Mouse (Mus musculus): ENCODE data around the gene Thra. TPM values are rescaled to one million over a fixed set of nuclear protein-coding genes. Genes with fewer than 3 reads are reported as not detected.

Thra gene
- polyA plus RNA-seq, 1 experiment from 2014 or later = 63.8 TPM

DNA sequence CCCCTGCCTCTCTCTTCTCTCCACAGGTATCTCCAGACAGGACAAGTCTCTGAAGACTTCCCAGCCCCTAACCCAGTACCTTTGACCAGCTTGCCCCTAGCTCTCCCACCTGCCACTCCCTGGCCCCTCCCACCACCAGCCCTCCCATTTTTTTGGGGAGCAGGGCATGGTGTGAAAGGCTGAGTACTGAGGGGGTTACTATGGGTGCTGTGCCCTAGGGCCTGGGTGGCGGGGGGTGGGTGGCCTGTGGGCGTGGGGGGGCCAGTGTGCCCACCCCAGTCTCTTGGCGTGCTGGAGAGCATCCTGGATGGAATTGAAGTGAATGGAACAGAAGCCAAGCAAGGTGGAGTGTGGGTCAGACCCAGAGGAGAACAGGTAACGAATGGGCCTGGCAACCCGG, 12.8 kb downstream of the Thra start:
- Histone ChIP-seq H3K27ac (ENCODE audit: low read depth) (no peak overlapping the region), H3K4me1 (replicated peaks; ENCODE audit: control insufficient read depth, insufficient read depth, low read length) (peaks cover 71% of the 10 kb centered on the region)
- 94% methylated on average over 5 of the region's 5 CpGs for WGBS

DNA sequence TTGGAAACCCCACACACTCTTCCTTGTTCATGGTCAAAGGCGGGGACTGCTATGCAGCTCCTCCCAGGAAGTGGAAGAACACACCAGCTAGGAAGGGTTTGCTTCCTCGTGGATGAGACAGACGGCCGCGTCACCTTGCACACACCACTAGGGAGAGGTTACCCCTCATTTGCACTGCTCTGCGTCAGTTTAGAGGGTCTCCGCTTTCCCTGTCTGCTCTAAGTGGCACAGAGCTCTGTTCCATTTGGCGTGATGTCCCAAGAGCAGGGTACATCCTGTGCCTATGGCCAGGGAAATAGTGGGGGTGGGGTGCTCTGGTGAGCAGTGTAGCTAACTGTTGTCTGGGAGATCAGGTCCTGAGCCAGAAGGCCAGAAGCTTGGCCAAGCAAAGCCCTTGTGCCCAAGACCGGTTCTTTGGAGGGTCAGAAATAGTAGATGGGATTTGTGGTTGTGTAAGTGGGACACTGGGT, 13.7 kb downstream of the Thra start:
- Histone ChIP-seq H3K9ac (ENCODE audit: low read length) (no peak overlapping the region), H3K36me3 (ENCODE audit: control insufficient read depth, insufficient read depth, low read length) (peaks cover 44% of the 10 kb centered on the region), H3K4me1 (replicated peaks; ENCODE audit: control insufficient read depth, insufficient read depth, low read length) (peaks cover 62% of the 10 kb centered on the region), H3K27ac (ENCODE audit: low read depth) (peak overlapping the region; percentile 54; the same call in 1 of the 2 replicates), H3K4me3 (ENCODE audit: low read depth, low read length) (no peak overlapping the region), H3K27me3 (replicated peaks; ENCODE audit: control insufficient read depth, insufficient read depth, low read length) (no peaks in the 10 kb centered on the region), H3K9me3 (ENCODE audit: control insufficient read depth, low read length) (no peaks in the 10 kb centered on the region), H3K4me2 (ENCODE audit: low read length) (no peak overlapping the region)
- DNase-seq (ENCODE audit: low spot score) (no peak), ATAC-seq (replicated peaks; ENCODE audit: low FRiP score, low TSS enrichment, low read depth) (no peak)
- 64% methylated on average over 9 of the region's 9 CpGs for WGBS

More for the DNA sequence above, 12.8 kb downstream of the Thra start:
- H3K36me3 ChIP-seq (ENCODE audit: control insufficient read depth, insufficient read depth, low read length) = peaks cover 37% of the 10 kb centered on the region
- H3K9me3 ChIP-seq (ENCODE audit: control insufficient read depth, low read length) = no peaks in the 10 kb centered on the region
- no peak for DNase-seq (ENCODE audit: low spot score)
- H3K27me3 ChIP-seq (replicated peaks; ENCODE audit: control insufficient read depth, insufficient read depth, low read length) = no peaks in the 10 kb centered on the region
- ATAC-seq (replicated peaks; ENCODE audit: low FRiP score, low TSS enrichment, low read depth) = no peak
- no peak overlapping the region for H3K9ac ChIP-seq (ENCODE audit: low read length)
- H3K4me2 ChIP-seq (ENCODE audit: low read length) = no peak overlapping the region
- no peak overlapping the region for H3K4me3 ChIP-seq (ENCODE audit: low read depth, low read length)

DNA sequence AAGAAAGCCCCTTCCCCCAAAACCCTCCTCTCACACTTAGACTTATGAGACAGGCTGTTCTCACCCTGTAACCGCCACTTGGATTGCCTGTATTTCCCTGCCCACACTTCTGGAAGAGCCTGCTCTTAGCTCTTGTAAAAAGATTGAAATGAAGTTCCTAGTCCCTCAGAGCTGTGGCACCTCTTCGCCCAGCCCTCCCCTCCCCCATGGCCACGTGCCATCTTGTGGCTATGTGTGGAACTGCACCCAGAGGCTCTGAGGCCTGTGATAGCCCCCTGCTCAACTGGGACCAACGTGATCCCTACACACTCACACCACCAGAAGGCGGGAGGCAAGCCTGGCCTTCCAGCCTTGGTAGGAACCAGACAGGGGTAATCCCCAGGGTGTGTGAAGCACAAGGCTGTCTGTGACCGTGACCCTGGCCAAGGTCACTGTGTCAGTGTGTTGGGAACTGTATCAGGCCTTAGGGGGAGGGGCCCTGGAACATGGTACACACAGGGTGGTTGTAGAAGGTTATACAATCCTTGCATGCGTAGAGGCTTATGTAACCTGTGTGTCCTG, 14.3 kb downstream of the Thra start:
- Histone ChIP-seq H3K27me3 (replicated peaks; ENCODE audit: control insufficient read depth, insufficient read depth, low read length) (no peaks in the 10 kb centered on the region), H3K4me2 (ENCODE audit: low read length) (no peak overlapping the region), H3K27ac (ENCODE audit: low read depth) (peak overlapping the region; percentile 54; the same call in 1 of the 2 replicates), H3K9me3 (ENCODE audit: control insufficient read depth, low read length) (no peaks in the 10 kb centered on the region), H3K4me1 (replicated peaks; ENCODE audit: control insufficient read depth, insufficient read depth, low read length) (peaks cover 56% of the 10 kb centered on the region), H3K36me3 (ENCODE audit: control insufficient read depth, insufficient read depth, low read length) (peaks cover 47% of the 10 kb centered on the region), H3K4me3 (ENCODE audit: low read depth, low read length) (no peak overlapping the region), H3K9ac (ENCODE audit: low read length) (no peak overlapping the region)
- 21% methylated on average over 7 of the region's 7 CpGs for WGBS
- DNase-seq (ENCODE audit: low spot score) (peak; percentile 90), ATAC-seq (replicated peaks; ENCODE audit: low FRiP score, low TSS enrichment, low read depth) (0 out of 2 replicates have a peak, but pooled peaks have one; percentile 13)

DNA sequence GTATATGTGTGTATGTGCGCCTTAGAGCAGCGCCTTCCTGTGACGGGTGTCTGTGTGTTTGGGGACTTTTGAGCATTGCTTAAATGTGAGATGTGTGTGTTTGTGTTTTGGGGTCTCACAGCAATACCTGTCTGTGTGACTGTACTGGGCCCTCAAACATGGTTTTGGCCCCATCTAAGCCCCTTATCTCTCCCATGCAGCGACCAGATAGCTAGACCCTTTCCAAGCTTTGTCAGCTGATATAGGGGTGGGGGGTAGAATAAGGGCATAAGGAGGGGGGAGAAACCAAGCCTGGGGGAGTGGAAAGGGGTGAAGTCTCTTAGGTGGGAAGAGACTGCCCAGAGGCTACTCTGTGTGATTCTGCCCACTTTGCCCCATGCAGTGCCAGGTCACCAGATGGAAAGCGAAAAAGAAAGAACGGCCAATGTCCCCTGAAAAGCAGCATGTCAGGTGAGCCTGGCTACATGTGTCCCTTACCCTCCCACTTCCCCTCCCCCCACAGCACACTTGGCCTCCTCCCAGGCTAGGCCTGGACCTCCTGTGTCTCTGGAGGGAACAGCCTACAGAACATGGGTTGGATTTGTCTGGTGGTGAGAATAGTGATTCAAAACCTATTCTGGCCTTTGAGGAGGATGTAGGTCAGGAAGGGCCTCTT, 15.4 kb downstream of the Thra start:
- H3K36me3 ChIP-seq (ENCODE audit: control insufficient read depth, insufficient read depth, low read length) = peaks cover 59% of the 10 kb centered on the region
- no peak overlapping the region for H3K4me3 ChIP-seq (ENCODE audit: low read depth, low read length)
- no peak overlapping the region for H3K27ac ChIP-seq (ENCODE audit: low read depth)
- no peaks in the 10 kb centered on the region for H3K9me3 ChIP-seq (ENCODE audit: control insufficient read depth, low read length)
- ATAC-seq (replicated peaks; ENCODE audit: low FRiP score, low TSS enrichment, low read depth) (no peak), DNase-seq (ENCODE audit: low spot score) (no peak)
- H3K27me3 ChIP-seq (replicated peaks; ENCODE audit: control insufficient read depth, insufficient read depth, low read length) = no peaks in the 10 kb centered on the region
- no peak overlapping the region for H3K4me2 ChIP-seq (ENCODE audit: low read length)
- WGBS = 91% methylated on average over 6 of the region's 6 CpGs
- H3K4me1 ChIP-seq (replicated peaks; ENCODE audit: control insufficient read depth, insufficient read depth, low read length) = peaks cover 45% of the 10 kb centered on the region
- no peak overlapping the region for H3K9ac ChIP-seq (ENCODE audit: low read length)

DNA sequence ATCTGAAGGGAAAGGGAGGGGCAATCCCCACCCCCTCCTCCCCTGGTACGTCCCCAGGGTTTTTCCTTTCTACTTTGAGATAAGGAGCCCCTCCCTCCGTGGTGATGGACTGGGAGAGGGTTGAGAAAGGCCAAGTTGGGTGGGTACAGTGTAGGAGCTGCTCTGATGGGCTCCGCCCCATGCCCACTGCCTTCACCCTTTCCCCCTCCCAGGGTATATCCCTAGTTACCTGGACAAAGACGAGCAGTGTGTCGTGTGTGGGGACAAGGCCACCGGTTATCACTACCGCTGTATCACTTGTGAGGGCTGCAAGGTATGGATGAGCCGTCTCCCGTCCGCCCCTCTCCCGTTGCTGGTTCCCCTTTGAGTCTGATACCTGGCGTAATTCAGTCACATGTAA, 16.3 kb downstream of the Thra start:
- WGBS = 83% methylated on average over 12 of the region's 12 CpGs
- H3K4me2 ChIP-seq (ENCODE audit: low read length) = no peak overlapping the region
- H3K27me3 ChIP-seq (replicated peaks; ENCODE audit: control insufficient read depth, insufficient read depth, low read length) = no peaks in the 10 kb centered on the region
- no peak overlapping the region for H3K27ac ChIP-seq (ENCODE audit: low read depth)
- peaks cover 36% of the 10 kb centered on the region for H3K4me1 ChIP-seq (replicated peaks; ENCODE audit: control insufficient read depth, insufficient read depth, low read length)
- ATAC-seq (replicated peaks; ENCODE audit: low FRiP score, low TSS enrichment, low read depth) (no peak), DNase-seq (ENCODE audit: low spot score) (no peak)
- no peaks in the 10 kb centered on the region for H3K9me3 ChIP-seq (ENCODE audit: control insufficient read depth, low read length)
- peaks cover 68% of the 10 kb centered on the region for H3K36me3 ChIP-seq (ENCODE audit: control insufficient read depth, insufficient read depth, low read length)
- H3K4me3 ChIP-seq (ENCODE audit: low read depth, low read length) = no peak overlapping the region
- H3K9ac ChIP-seq (ENCODE audit: low read length) = no peak overlapping the region

DNA sequence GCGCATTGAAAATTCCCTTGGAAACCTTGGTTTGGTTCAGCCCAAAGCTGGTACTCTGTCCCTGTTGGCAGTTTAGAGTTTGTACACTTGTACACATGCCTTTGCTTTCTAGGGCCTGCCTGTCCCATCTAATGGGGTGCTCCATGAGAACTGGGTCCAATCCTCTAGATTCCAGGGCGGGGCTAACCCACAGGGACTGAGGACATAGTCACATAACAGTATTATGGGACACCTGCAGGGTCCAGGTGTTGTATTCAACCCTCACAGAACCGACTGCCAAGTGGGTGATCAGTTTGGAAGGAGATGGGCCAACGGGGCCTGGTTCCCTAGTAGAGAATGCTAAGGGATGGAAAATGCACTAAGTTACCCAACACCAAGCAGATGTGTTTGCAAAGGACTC, 21.5 kb downstream of the Thra start:
- no peaks in the 10 kb centered on the region for H3K27me3 ChIP-seq (replicated peaks; ENCODE audit: control insufficient read depth, insufficient read depth, low read length)
- WGBS = 88% methylated on average over 4 of the region's 4 CpGs
- H3K4me2 ChIP-seq (ENCODE audit: low read length) = no peak overlapping the region
- DNase-seq (ENCODE audit: low spot score) (no peak), ATAC-seq (replicated peaks; ENCODE audit: low FRiP score, low TSS enrichment, low read depth) (no peak)
- H3K36me3 ChIP-seq (ENCODE audit: control insufficient read depth, insufficient read depth, low read length) = peaks cover 80% of the 10 kb centered on the region
- H3K4me3 ChIP-seq (ENCODE audit: low read depth, low read length) = no peak overlapping the region
- peaks cover 19% of the 10 kb centered on the region for H3K4me1 ChIP-seq (replicated peaks; ENCODE audit: control insufficient read depth, insufficient read depth, low read length)
- no peaks in the 10 kb centered on the region for H3K9me3 ChIP-seq (ENCODE audit: control insufficient read depth, low read length)
- no peak overlapping the region for H3K27ac ChIP-seq (ENCODE audit: low read depth)
- no peak overlapping the region for H3K9ac ChIP-seq (ENCODE audit: low read length)

DNA sequence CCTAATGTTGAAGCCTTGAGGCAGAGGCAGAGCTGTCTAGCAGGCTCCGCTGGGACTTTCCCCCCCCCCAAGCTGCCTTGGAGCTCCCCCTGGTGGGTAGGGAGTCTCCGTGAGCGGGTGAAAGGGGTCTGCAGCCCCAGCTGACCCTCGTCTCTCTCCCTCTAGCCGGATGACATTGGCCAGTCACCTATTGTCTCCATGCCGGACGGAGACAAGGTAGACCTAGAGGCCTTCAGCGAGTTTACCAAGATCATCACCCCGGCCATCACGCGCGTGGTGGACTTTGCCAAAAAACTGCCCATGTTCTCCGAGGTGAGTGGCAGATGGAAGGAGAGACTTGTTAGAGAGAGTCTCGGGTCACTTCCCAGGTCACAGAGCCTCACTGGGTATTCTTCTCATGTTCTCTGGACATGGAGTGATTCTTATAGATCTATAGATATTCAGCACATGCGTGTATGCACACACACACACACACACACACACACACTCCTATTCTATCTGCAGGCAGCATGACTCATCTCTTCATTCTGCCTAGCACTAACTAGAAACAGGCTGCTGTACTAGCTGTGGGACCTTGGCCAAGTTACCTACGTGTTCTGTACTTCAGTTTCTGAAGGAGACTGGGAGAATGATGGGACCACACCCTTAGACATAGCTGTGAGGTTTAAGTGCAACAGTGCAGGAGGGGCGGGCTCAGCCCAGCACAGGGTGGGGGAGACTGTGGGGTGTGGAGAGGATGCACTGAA, 22.5 kb downstream of the Thra start:
- no peak overlapping the region for H3K27ac ChIP-seq (ENCODE audit: low read depth)
- H3K27me3 ChIP-seq (replicated peaks; ENCODE audit: control insufficient read depth, insufficient read depth, low read length) = no peaks in the 10 kb centered on the region
- H3K4me1 ChIP-seq (replicated peaks; ENCODE audit: control insufficient read depth, insufficient read depth, low read length) = peaks cover 28% of the 10 kb centered on the region
- H3K9me3 ChIP-seq (ENCODE audit: control insufficient read depth, low read length) = no peaks in the 10 kb centered on the region
- H3K4me2 ChIP-seq (ENCODE audit: low read length) = no peak overlapping the region
- DNase-seq (ENCODE audit: low spot score) = no peak
- H3K36me3 ChIP-seq (ENCODE audit: control insufficient read depth, insufficient read depth, low read length) = peaks cover 72% of the 10 kb centered on the region
- WGBS = 65% methylated on average over 17 of the region's 17 CpGs
- ATAC-seq (replicated peaks; ENCODE audit: low FRiP score, low TSS enrichment, low read depth) = no peak
- H3K9ac ChIP-seq (ENCODE audit: low read length) = no peak overlapping the region
- no peak overlapping the region for H3K4me3 ChIP-seq (ENCODE audit: low read depth, low read length)

DNA sequence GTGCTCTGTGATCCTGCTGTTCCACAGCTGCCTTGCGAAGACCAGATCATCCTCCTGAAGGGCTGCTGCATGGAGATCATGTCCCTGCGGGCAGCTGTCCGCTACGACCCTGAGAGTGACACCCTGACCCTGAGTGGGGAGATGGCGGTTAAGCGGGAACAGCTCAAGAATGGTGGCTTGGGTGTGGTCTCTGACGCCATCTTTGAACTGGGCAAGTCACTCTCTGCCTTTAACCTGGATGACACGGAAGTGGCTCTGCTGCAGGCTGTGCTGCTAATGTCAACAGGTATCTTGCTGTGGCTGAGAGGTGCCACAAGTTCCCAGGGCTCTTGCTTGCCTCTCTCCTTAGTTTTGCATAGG, 23.0 kb downstream of the Thra start:
- no peak for ATAC-seq (replicated peaks; ENCODE audit: low FRiP score, low TSS enrichment, low read depth)
- H3K27me3 ChIP-seq (replicated peaks; ENCODE audit: control insufficient read depth, insufficient read depth, low read length) = no peaks in the 10 kb centered on the region
- H3K9me3 ChIP-seq (ENCODE audit: control insufficient read depth, low read length) = no peaks in the 10 kb centered on the region
- H3K4me3 ChIP-seq (ENCODE audit: low read depth, low read length) = no peak overlapping the region
- no peak overlapping the region for H3K4me2 ChIP-seq (ENCODE audit: low read length)
- H3K27ac ChIP-seq (ENCODE audit: low read depth) = no peak overlapping the region
- peaks cover 34% of the 10 kb centered on the region for H3K4me1 ChIP-seq (replicated peaks; ENCODE audit: control insufficient read depth, insufficient read depth, low read length)
- H3K36me3 ChIP-seq (ENCODE audit: control insufficient read depth, insufficient read depth, low read length) = peaks cover 69% of the 10 kb centered on the region
- DNase-seq (ENCODE audit: low spot score) = no peak
- no peak overlapping the region for H3K9ac ChIP-seq (ENCODE audit: low read length)
- WGBS = 84% methylated on average over 8 of the region's 8 CpGs

Data from intestine, embryonic 14.5 days (tissue).